Mouse (Mus musculus): ENCODE results near the gene Olfr549. TPM values are rescaled to one million over a fixed set of nuclear protein-coding genes. Genes with fewer than 3 reads are reported as not detected.

The Olfr549 gene
- polyA plus RNA-seq, 1 experiment from 2014 or later, result not detected

DNA sequence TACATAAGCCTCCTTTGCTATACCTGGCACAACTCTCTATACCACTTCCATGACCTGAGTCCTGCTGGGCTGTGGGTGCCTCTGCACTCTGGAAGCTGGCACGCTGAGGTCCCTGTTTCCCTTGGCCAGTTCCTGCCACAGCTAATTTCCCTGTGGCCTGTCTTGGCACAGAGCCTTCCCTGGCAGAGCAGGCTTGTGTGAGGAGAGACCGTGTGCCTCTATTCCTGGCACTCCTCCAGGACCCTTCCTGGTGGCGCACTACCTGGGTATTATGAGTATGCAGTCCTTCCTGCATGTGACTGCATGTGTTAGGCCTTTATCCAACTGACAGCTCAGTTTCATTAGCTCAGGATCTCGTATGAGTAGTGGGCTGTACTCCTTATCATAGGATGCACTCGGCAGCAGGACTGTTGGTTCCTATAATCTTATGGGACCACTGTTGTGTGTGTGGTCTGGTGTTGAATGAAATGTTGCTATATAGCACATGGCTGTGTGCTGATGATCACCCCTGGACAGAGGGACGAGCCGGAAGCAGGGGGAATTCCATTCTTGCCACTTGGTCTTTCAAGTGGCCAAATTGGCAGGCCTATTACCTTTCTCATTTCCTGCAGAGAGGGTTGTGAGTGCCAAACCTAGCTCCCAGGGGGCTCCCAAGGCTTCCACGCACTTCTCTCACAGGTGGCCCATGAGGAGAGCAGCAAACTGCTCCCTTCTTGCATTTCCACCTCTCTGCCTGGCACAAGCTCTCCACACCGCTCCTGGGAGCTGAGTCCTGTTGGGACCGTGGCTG lies 33.2 kb upstream of the Olfr549 start:
- no peak overlapping the region for H3K27ac ChIP-seq (ENCODE audit: low read depth, low read length)
- no peaks in the 10 kb centered on the region for H3K4me1 ChIP-seq (ENCODE audit: control insufficient read depth, insufficient read depth, low read length)
- no peak overlapping the region for H3K4me2 ChIP-seq
- WGBS, result 84% methylated on average over 10 of the region's 10 CpGs
- ATAC-seq (ENCODE audit: low FRiP score) (no peak), DNase-seq (ENCODE audit: low spot score, missing footprints) (no peak)
- H3K27me3 ChIP-seq (ENCODE audit: control insufficient read depth, insufficient read depth, low read length), result peaks cover 6% of the 10 kb centered on the region; the same call in 1 of the 2 replicates
- no peaks in the 10 kb centered on the region for H3K9me3 ChIP-seq (ENCODE audit: control insufficient read depth, low read length)
- no peaks in the 10 kb centered on the region for H3K36me3 ChIP-seq (ENCODE audit: control insufficient read depth, insufficient read depth, low read length)
- no peak overlapping the region for H3K4me3 ChIP-seq (ENCODE audit: low read depth, low read length)
- H3K9ac ChIP-seq (ENCODE audit: low read length), result no peak overlapping the region

DNA sequence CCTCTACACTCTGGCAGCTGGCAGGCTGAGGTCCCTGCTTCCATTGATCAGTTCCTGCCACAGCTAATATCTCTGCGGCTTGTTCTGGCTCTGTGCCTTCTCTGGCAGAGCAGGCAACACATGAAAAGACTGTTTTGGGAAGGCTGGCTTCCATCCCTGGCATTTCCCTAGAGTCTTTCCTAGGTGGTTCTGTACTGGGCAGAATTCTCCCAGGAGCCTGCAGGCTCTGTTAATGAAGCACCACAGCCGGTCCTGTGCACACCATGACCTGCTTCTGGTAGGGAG lies 32.7 kb upstream of the Olfr549 start:
- peaks cover 6% of the 10 kb centered on the region; the same call in 1 of the 2 replicates for H3K27me3 ChIP-seq (ENCODE audit: control insufficient read depth, insufficient read depth, low read length)
- no peak overlapping the region for H3K27ac ChIP-seq (ENCODE audit: low read depth, low read length)
- no peak for ATAC-seq (ENCODE audit: low FRiP score)
- DNase-seq (ENCODE audit: low spot score, missing footprints), result no peak
- 87% methylated on average over 2 of the region's 2 CpGs for WGBS
- no peaks in the 10 kb centered on the region for H3K9me3 ChIP-seq (ENCODE audit: control insufficient read depth, low read length)
- H3K4me2 ChIP-seq, result no peak overlapping the region
- H3K36me3 ChIP-seq (ENCODE audit: control insufficient read depth, insufficient read depth, low read length), result no peaks in the 10 kb centered on the region
- H3K4me3 ChIP-seq (ENCODE audit: low read depth, low read length), result no peak overlapping the region
- H3K9ac ChIP-seq (ENCODE audit: low read length), result no peak overlapping the region
- H3K4me1 ChIP-seq (ENCODE audit: control insufficient read depth, insufficient read depth, low read length), result no peaks in the 10 kb centered on the region

- peak; percentile 10 for DNase-seq (ENCODE audit: low spot score, missing footprints)
- no peak overlapping the region for H3K4me3 ChIP-seq (ENCODE audit: low read depth, low read length)
- no peak overlapping the region for H3K4me2 ChIP-seq
- H3K27ac ChIP-seq (ENCODE audit: low read depth, low read length), result no peak overlapping the region
- no peak for ATAC-seq (ENCODE audit: low FRiP score)
- no peaks in the 10 kb centered on the region for H3K9me3 ChIP-seq (ENCODE audit: control insufficient read depth, low read length)
- no peaks in the 10 kb centered on the region for H3K36me3 ChIP-seq (ENCODE audit: control insufficient read depth, insufficient read depth, low read length)
- H3K4me1 ChIP-seq (ENCODE audit: control insufficient read depth, insufficient read depth, low read length), result no peaks in the 10 kb centered on the region
- WGBS, result 76% methylated on average over 1 of the region's 1 CpGs
- no peak overlapping the region for H3K9ac ChIP-seq (ENCODE audit: low read length)
- H3K27me3 ChIP-seq (ENCODE audit: control insufficient read depth, insufficient read depth, low read length), result no peaks in the 10 kb centered on the region
Observed at GRCm38 (mm10) chr7:102529052-102529451, 20.6 kb upstream of the Olfr549 start.

DNA sequence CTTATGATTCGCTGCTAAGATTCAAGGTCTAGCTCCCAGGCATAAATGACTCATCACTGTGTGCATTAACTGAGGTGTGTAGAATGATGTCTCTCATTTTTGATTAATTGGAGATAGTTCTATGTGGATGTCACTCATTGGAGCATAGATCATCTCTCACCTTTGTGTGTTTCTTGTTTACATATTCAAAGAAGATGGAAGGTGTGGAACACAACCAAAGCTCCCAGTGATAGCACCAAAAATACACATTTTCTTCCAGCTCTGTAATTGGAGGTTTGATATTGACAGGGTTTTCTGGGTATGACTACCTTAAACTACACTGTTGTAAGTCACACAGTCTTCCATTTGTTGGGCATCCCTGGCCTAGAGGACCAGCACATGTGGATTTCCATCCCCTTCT lies 15.2 kb upstream of the Olfr549 start, which contains the start of gene Olfr547:
Gene Olfr547 (plus strand): TSS at position 301 of the 400 bp plus-strand sequence.
- H3K27me3 ChIP-seq (ENCODE audit: control insufficient read depth, insufficient read depth, low read length), result no peaks in the 10 kb centered on the region
- ATAC-seq (ENCODE audit: low FRiP score) (no peak), DNase-seq (ENCODE audit: low spot score, missing footprints) (no peak)
- 96% methylated on average over 1 of the region's 1 CpGs for WGBS
- H3K9ac ChIP-seq (ENCODE audit: low read length), result no peak within 1 kb of the TSS
- no peaks in the 10 kb centered on the region for H3K4me1 ChIP-seq (ENCODE audit: control insufficient read depth, insufficient read depth, low read length)
- H3K27ac ChIP-seq (ENCODE audit: low read depth, low read length), result no peak within 1 kb of the TSS
- H3K9me3 ChIP-seq (ENCODE audit: control insufficient read depth, low read length), result no peaks in the 10 kb centered on the region
- H3K4me2 ChIP-seq, result no peak within 1 kb of the TSS
- no peak within 1 kb of the TSS for H3K4me3 ChIP-seq (ENCODE audit: low read depth, low read length)
- H3K36me3 ChIP-seq (ENCODE audit: control insufficient read depth, insufficient read depth, low read length), result no peaks in the 10 kb centered on the region

GRCm38 (mm10) chr7:102540596-102540995 lies 9.1 kb upstream of the Olfr549 start, which contains the start of gene Olfr548-ps1:
Gene Olfr548-ps1, plus strand, starts transcription at chr7:102540896.
- Histone ChIP-seq H3K4me3 (ENCODE audit: low read depth, low read length) (no peak within 1 kb of the TSS), H3K27ac (ENCODE audit: low read depth, low read length) (no peak within 1 kb of the TSS), H3K4me1 (ENCODE audit: control insufficient read depth, insufficient read depth, low read length) (no peaks in the 10 kb centered on the region), H3K36me3 (ENCODE audit: control insufficient read depth, insufficient read depth, low read length) (no peaks in the 10 kb centered on the region), H3K4me2 (no peak within 1 kb of the TSS), H3K9ac (ENCODE audit: low read length) (no peak within 1 kb of the TSS), H3K27me3 (ENCODE audit: control insufficient read depth, insufficient read depth, low read length) (no peaks in the 10 kb centered on the region), H3K9me3 (ENCODE audit: control insufficient read depth, low read length) (no peaks in the 10 kb centered on the region)
- 86% methylated on average over 2 of the region's 2 CpGs for WGBS
- DNase-seq (ENCODE audit: low spot score, missing footprints) (peak; percentile 71), ATAC-seq (ENCODE audit: low FRiP score) (no peak)

DNA sequence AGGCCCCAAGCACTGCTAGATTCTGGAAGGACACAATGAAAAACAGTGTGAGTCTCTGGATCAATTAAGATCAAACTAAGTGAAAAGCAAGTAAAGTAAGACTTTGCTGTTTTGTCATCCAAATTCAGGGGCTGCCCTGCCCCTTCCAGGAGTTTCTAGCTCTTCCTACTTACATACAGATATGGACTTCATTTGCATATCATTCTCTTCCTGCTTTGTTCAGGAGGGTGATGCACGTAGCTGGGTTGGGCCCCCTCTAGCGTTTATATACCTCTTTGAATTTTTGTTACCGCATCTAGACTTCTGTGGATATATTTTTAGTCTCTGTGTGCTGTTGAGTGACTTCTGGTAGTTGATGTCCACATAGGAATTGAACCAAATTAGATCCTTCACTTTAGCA lies 8.4 kb upstream of the Olfr549 start:
- Histone ChIP-seq H3K9me3 (ENCODE audit: control insufficient read depth, low read length) (no peaks in the 10 kb centered on the region), H3K4me2 (no peak overlapping the region), H3K27me3 (ENCODE audit: control insufficient read depth, insufficient read depth, low read length) (no peaks in the 10 kb centered on the region), H3K4me3 (ENCODE audit: low read depth, low read length) (no peak overlapping the region), H3K27ac (ENCODE audit: low read depth, low read length) (no peak overlapping the region), H3K9ac (ENCODE audit: low read length) (no peak overlapping the region), H3K4me1 (ENCODE audit: control insufficient read depth, insufficient read depth, low read length) (no peaks in the 10 kb centered on the region), H3K36me3 (ENCODE audit: control insufficient read depth, insufficient read depth, low read length) (no peaks in the 10 kb centered on the region)
- ATAC-seq (ENCODE audit: low FRiP score) (no peak), DNase-seq (ENCODE audit: low spot score, missing footprints) (peak; percentile 60)
- 58% methylated on average over 3 of the region's 3 CpGs for WGBS

- H3K9me3 ChIP-seq (ENCODE audit: control insufficient read depth, low read length), result no peaks in the 10 kb centered on the region
- H3K27ac ChIP-seq (ENCODE audit: low read depth, low read length), result no peak overlapping the region
- no peak overlapping the region for H3K4me3 ChIP-seq (ENCODE audit: low read depth, low read length)
- DNase-seq (ENCODE audit: low spot score, missing footprints) (no peak), ATAC-seq (ENCODE audit: low FRiP score) (no peak)
- H3K9ac ChIP-seq (ENCODE audit: low read length), result no peak overlapping the region
- no peaks in the 10 kb centered on the region for H3K36me3 ChIP-seq (ENCODE audit: control insufficient read depth, insufficient read depth, low read length)
- no peak overlapping the region for H3K4me2 ChIP-seq
- 86% methylated on average over 3 of the region's 3 CpGs for WGBS
- no peaks in the 10 kb centered on the region for H3K27me3 ChIP-seq (ENCODE audit: control insufficient read depth, insufficient read depth, low read length)
- no peaks in the 10 kb centered on the region for H3K4me1 ChIP-seq (ENCODE audit: control insufficient read depth, insufficient read depth, low read length)
Observed at GRCm38 (mm10) chr7:102553279-102553678, 3.6 kb downstream of the Olfr549 start.

- peak; percentile 87 for ATAC-seq (ENCODE audit: low FRiP score)
- peak within 1 kb of the TSS; percentile 13; the same call in 1 of the 2 replicates for H3K9ac ChIP-seq (ENCODE audit: low read length)
Observed at GRCm38 (mm10) chr7:102564999-102565997, 15.6 kb downstream of the Olfr549 start, which contains the start of gene Trim21. Gene Trim21, minus strand, starts transcription at chr7:102565486.

GRCm38 (mm10) chr7:102566219-102566618 lies 16.5 kb downstream of the Olfr549 start:
- Histone ChIP-seq H3K4me2 (no peak overlapping the region), H3K4me1 (ENCODE audit: control insufficient read depth, insufficient read depth, low read length) (no peaks in the 10 kb centered on the region), H3K36me3 (ENCODE audit: control insufficient read depth, insufficient read depth, low read length) (no peaks in the 10 kb centered on the region), H3K9me3 (ENCODE audit: control insufficient read depth, low read length) (no peaks in the 10 kb centered on the region), H3K27me3 (ENCODE audit: control insufficient read depth, insufficient read depth, low read length) (no peaks in the 10 kb centered on the region), H3K4me3 (ENCODE audit: low read depth, low read length) (no peak overlapping the region), H3K9ac (ENCODE audit: low read length) (no peak overlapping the region), H3K27ac (ENCODE audit: low read depth, low read length) (no peak overlapping the region)
- no peak for DNase-seq (ENCODE audit: low spot score, missing footprints)
- WGBS, result 87% methylated on average over 4 of the region's 4 CpGs
- no peak for ATAC-seq (ENCODE audit: low FRiP score)

More at GRCm38 (mm10) chr7:102564999-102565997, 15.6 kb downstream of the Olfr549 start, which contains the start of gene Trim21:
- peak; percentile 93 for DNase-seq (ENCODE audit: low spot score, missing footprints)
- no peaks in the 10 kb centered on the region for H3K27me3 ChIP-seq (ENCODE audit: control insufficient read depth, insufficient read depth, low read length)
- H3K4me1 ChIP-seq (ENCODE audit: control insufficient read depth, insufficient read depth, low read length), result no peaks in the 10 kb centered on the region
- 26% methylated on average over 10 of the region's 10 CpGs for WGBS
- no peaks in the 10 kb centered on the region for H3K9me3 ChIP-seq (ENCODE audit: control insufficient read depth, low read length)
- peak within 1 kb of the TSS; percentile 17 for H3K4me3 ChIP-seq (ENCODE audit: low read depth, low read length)
- H3K36me3 ChIP-seq (ENCODE audit: control insufficient read depth, insufficient read depth, low read length), result no peaks in the 10 kb centered on the region
- H3K27ac ChIP-seq (ENCODE audit: low read depth, low read length), result no peak within 1 kb of the TSS
- H3K4me2 ChIP-seq, result peak within 1 kb of the TSS; percentile 36; the same call in 1 of the 2 replicates

Measured in midbrain, embryonic 11.5 days (tissue).